ENCODE assay signal across 8 mouse cellular contexts in genomic region chr12:69447322-69447827, GRCm38 (mm10).
A peak's percentile ranks its signal among the peaks of the same experiment; 100 is the strongest.
DNase-seq lines count a peak whose midpoint lies in the region; ATAC-seq and TF ChIP-seq lines count a peak whose summit lies in the region.

No protein-coding gene starts in this region.

- ATAC-seq in limb, embryonic 15.5 days (ENCODE audit: insufficient number of reproducible peaks, low FRiP score, low TSS enrichment, low read depth), result no peak
- ATAC-seq in neural tube, embryonic 15.5 days (ENCODE audit: low FRiP score), result no peak

- H3K9me3 ChIP-seq in limb, embryonic 15.5 days, result no peaks in the 10 kb centered on the region
- H3K9me3 ChIP-seq in neural tube, embryonic 15.5 days (replicated peaks), result no peaks in the 10 kb centered on the region

- H3K27ac ChIP-seq in layer of hippocampus, adult 2 months, result peak overlapping the region; percentile 48; the same call in 1 of the 2 replicates
- peak overlapping the region; percentile 44 for H3K27ac ChIP-seq in embryonic fibroblast, embryonic 13.5 days (ENCODE audit: insufficient read depth, low read length)
- H3K27ac ChIP-seq in limb, embryonic 15.5 days, result peak overlapping the region; percentile 84
- peak overlapping the region; percentile 78 for H3K27ac ChIP-seq in neural tube, embryonic 15.5 days (replicated peaks)

- DNase-seq in layer of hippocampus, adult 2 months (ENCODE audit: low spot score in 2 of 2), result no peak
- DNase-seq in layer of hippocampus, adult 8-10 months (ENCODE audit: low spot score in 2 of 2), result no peak
- no peak for DNase-seq in left cerebral cortex, postnatal 25 days (ENCODE audit: low spot score in 2 of 2)
- DNase-seq in kidney, postnatal 25 days, result no peak
- no peak for DNase-seq in right cerebral cortex, adult 18-20 months

- no peak for TF ChIP-seq CTCF in layer of hippocampus, adult 2 months (conservative IDR thresholded peaks at IDR 0.05)
- TF ChIP-seq CTCF in embryonic fibroblast, embryonic 13.5 days (IDR thresholded peaks at IDR 0.05; ENCODE audit: borderline replicate concordance, insufficient read depth, low read length), result no peak

- TF ChIP-seq POLR2A in embryonic fibroblast, embryonic 13.5 days (IDR thresholded peaks at IDR 0.05; ENCODE audit: low read depth, low read length), result no peak

- peaks cover 16% of the 10 kb centered on the region for H3K4me1 ChIP-seq in embryonic fibroblast, embryonic 13.5 days (ENCODE audit: control insufficient read depth, insufficient read depth, low read length)
- peaks cover 39% of the 10 kb centered on the region for H3K4me1 ChIP-seq in limb, embryonic 15.5 days
- H3K4me1 ChIP-seq in neural tube, embryonic 15.5 days, result peaks cover 22% of the 10 kb centered on the region

- no peak overlapping the region for H3K4me3 ChIP-seq in layer of hippocampus, adult 2 months
- no peak overlapping the region; the same call in 1 of the 2 replicates for H3K4me3 ChIP-seq in embryonic fibroblast, embryonic 13.5 days (ENCODE audit: insufficient read depth, low read length)
- H3K4me3 ChIP-seq in limb, embryonic 15.5 days, result peak overlapping the region; percentile 13
- H3K4me3 ChIP-seq in neural tube, embryonic 15.5 days (replicated peaks), result no peak overlapping the region

- intact Hi-C loops in left cerebral cortex, postnatal 25 days (cut with DNase I), result loop anchor here (5.0 kb wide), 1 partner anchor 135 kb away; the partner anchor contains the start of gene Vcpkmt

- no peaks in the 10 kb centered on the region for H3K27me3 ChIP-seq in limb, embryonic 15.5 days
- H3K27me3 ChIP-seq in neural tube, embryonic 15.5 days (replicated peaks), result no peaks in the 10 kb centered on the region

- no peaks in the 10 kb centered on the region for H3K36me3 ChIP-seq in limb, embryonic 15.5 days
- no peaks in the 10 kb centered on the region for H3K36me3 ChIP-seq in neural tube, embryonic 15.5 days

- no peak overlapping the region for H3K9ac ChIP-seq in limb, embryonic 15.5 days
- no peak overlapping the region for H3K9ac ChIP-seq in neural tube, embryonic 15.5 days (replicated peaks)

- WGBS in limb, embryonic 15.5 days, result 36% methylated on average over 9 of the region's 9 CpGs
- 77% methylated on average over 9 of the region's 9 CpGs for WGBS in neural tube, embryonic 15.5 days

- H3K4me2 ChIP-seq in limb, embryonic 15.5 days, result peak overlapping the region; percentile 40
- H3K4me2 ChIP-seq in neural tube, embryonic 15.5 days, result 0 out of 2 replicates have a peak overlapping the region, but pooled peaks have one; percentile 51
